In the genomic region with DNA sequence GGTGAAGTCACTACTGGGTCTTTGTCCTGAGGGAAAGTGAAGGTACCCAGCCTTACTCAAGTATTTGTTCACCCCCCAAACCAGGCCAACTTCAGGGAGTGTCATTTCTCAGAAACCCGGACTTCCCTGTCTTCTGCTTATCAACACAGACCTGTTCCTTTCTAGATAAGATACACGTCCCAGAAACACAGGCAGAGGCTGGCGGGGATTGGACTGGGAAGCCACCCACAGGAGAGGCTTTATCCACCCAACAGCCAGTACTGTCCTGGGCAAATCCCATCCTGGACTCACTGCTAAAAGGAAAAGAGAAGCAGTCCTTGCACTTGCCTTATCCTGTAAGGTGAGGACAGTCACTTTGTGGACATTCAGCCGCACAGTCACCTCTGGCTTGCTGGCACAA, we compare ENCODE assay signal across 1 mouse cellular context.
TF ChIP-seq lines count a peak whose summit lies in the region.

No protein-coding gene starts in this region.

TF ChIP-seq in MEL, 35 proteins besides CTCF, POLR2A, EP300 and RAD21:
- peak; percentile 57 for TF ChIP-seq GATA1 (IDR thresholded peaks at IDR 0.05; ENCODE audit: low read depth, low read length)
- TF ChIP-seq NELFE (IDR thresholded peaks at IDR 0.05; ENCODE audit: low read depth, low read length): no peak
- TF ChIP-seq E2F4 (IDR thresholded peaks at IDR 0.05; ENCODE audit: borderline replicate concordance, low read depth, low read length): no peak
- no peak for TF ChIP-seq USF2 (IDR thresholded peaks at IDR 0.05; ENCODE audit: borderline replicate concordance in 1 of 2, insufficient read depth in 1 of 2, low read depth in 1 of 2, low read length in 2 of 2)
- TF ChIP-seq MAZ (IDR thresholded peaks at IDR 0.05; ENCODE audit: low read depth, low read length): no peak
- TF ChIP-seq KAT2A (conservative IDR thresholded peaks at IDR 0.05; ENCODE audit: low read depth, low read length): no peak
- TF ChIP-seq ETS1 (IDR thresholded peaks at IDR 0.05; ENCODE audit: low read depth, low read length): no peak
- 0 out of 2 replicates have a peak, but pooled peaks have one; percentile 19 for TF ChIP-seq TCF12 (IDR thresholded peaks at IDR 0.05; ENCODE audit: low read depth, low read length)
- no peak for TF ChIP-seq CHD2 (IDR thresholded peaks at IDR 0.05; ENCODE audit: low read length)
- peak; percentile 60 for TF ChIP-seq RCOR1 (IDR thresholded peaks at IDR 0.05; ENCODE audit: low read depth, low read length)
- no peak for TF ChIP-seq NRF1 (IDR thresholded peaks at IDR 0.05; ENCODE audit: insufficient read depth, low read depth, low read length, poor library complexity, severe bottlenecking)
- TF ChIP-seq POLR2AphosphoS2 (IDR thresholded peaks at IDR 0.05; ENCODE audit: low read length): no peak
- TF ChIP-seq TAL1 (IDR thresholded peaks at IDR 0.05; ENCODE audit: low read length): peak; percentile 49
- TF ChIP-seq MYC (IDR thresholded peaks at IDR 0.05; ENCODE audit: low read depth, low read length): no peak
- TF ChIP-seq MEF2A (IDR thresholded peaks at IDR 0.05; ENCODE audit: extremely low read depth, insufficient replicate concordance, low read depth, low read length, poor library complexity, severe bottlenecking): no peak
